Mouse (Mus musculus) embryonic facial prominence, embryonic 14.5 days (tissue): ENCODE data around the gene Gm42517. TPM values are rescaled to one million over a fixed set of nuclear protein-coding genes. Genes with fewer than 3 reads are reported as not detected.

Experiments
- ATAC-seq: fragments of 200-750 bp; cut with Nextera tagmentation; 2 replicates; pipeline ENCODE4 v1.8.0; 2017; ENCODE audit warnings: low read depth, moderate number of reproducible peaks, moderate TSS enrichment
- DNase-seq: peaks from one replicate; pipeline ENCODE4 v3.0.0-alpha.2; 2015; ENCODE audit warnings: low spot score
- H3K27ac ChIP-seq: fragments of 300-500 bp; sonication (generic); replicated peaks from 2 replicates; pipeline ENCODE4 v1.5.1; 2014; ENCODE audit warnings: low read depth, mild to moderate bottlenecking, low read length, moderate library complexity
- H3K27me3 ChIP-seq: fragments of 300-500 bp; sonication (generic); replicated peaks from 2 replicates; pipeline ENCODE4 v1.6.1; 2014; ENCODE audit warnings: low read length; ENCODE audit not compliant: control insufficient read depth, insufficient read depth
- H3K36me3 ChIP-seq: fragments of 300-500 bp; sonication (generic); 2 replicates; pipeline ENCODE4 v1.6.1; 2014; ENCODE audit warnings: low read length, mixed read lengths; ENCODE audit not compliant: control insufficient read depth, insufficient read depth
- H3K4me1 ChIP-seq: fragments of 300-500 bp; sonication (generic); 2 replicates; pipeline ENCODE4 v1.6.1; 2014; ENCODE audit warnings: antibody characterized with exemption, low read length; ENCODE audit not compliant: control insufficient read depth, insufficient read depth
- H3K4me2 ChIP-seq: fragments of 300-500 bp; sonication (generic); 2 replicates; pipeline ENCODE4 v1.6.1; 2014; ENCODE audit warnings: low read depth, mild to moderate bottlenecking, low read length, moderate library complexity, mixed read lengths
- H3K4me3 ChIP-seq: fragments of 300-500 bp; sonication (generic); 2 replicates; pipeline ENCODE4 v1.5.1; 2014; ENCODE audit warnings: low read depth, mild to moderate bottlenecking, low read length
- H3K9ac ChIP-seq: fragments of 300-500 bp; sonication (generic); 2 replicates; pipeline ENCODE4 v1.6.1; 2014; ENCODE audit warnings: low read depth, mild to moderate bottlenecking, low read length, moderate library complexity, mixed read lengths
- H3K9me3 ChIP-seq: fragments of 300-500 bp; sonication (generic); 2 replicates; pipeline ENCODE4 v1.6.1; 2016; ENCODE audit warnings: low read length; ENCODE audit not compliant: control insufficient read depth
- WGBS: fragments of 180-500 bp; shearing (Covaris S2); extraction: QIAGEN DNeasy Blood & Tissue Kit; methylation state at CpG from one replicate; pipeline ENCODE4 v1.1.7; 2014; 5-methylcytosine and 5-hydroxymethylcytosine counted together
- polyA plus RNA-seq: library from polyadenylated mRNA; unstranded; fragments of >200 nt; fragmentation: Nextera tagmentation; extraction: Ambion mirVana; gene quantifications from 2 replicates; pipeline ENCODE4 v1.2.1, GENCODE M21; 2014

The Gm42517 gene
- polyA plus RNA-seq, 1 experiment from 2014 or later = 0.77 TPM

DNA sequence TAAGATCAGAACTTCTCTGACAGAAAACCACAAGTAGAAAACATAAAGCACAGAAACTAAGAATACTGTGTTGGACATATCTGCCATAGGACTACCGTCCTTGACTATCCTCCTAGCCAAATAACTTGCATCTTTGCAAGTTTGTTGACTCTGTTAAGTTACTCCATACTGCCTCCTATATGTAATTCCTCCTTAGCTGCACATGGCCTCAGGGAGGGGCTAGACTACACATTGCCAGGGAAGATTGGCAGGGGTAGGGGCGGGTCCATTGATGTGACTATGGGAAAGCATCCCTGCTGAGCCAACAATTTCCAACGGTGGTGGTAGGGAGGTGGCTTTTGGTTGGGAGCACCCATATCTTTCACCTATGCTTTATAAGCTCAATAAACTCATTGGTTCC is 5.4 kb downstream of the Gm42517 start:
- peaks cover 42% of the 10 kb centered on the region for H3K27me3 ChIP-seq
- no peak overlapping the region for H3K9ac ChIP-seq
- 31% methylated on average over 3 of the region's 3 CpGs for WGBS
- H3K27ac ChIP-seq = no peak overlapping the region
- H3K4me2 ChIP-seq = no peak overlapping the region
- DNase-seq = no peak
- no peaks in the 10 kb centered on the region for H3K9me3 ChIP-seq
- no peak for ATAC-seq
- peaks cover 5% of the 10 kb centered on the region for H3K4me1 ChIP-seq
- no peak overlapping the region for H3K4me3 ChIP-seq
- H3K36me3 ChIP-seq = no peaks in the 10 kb centered on the region

DNA sequence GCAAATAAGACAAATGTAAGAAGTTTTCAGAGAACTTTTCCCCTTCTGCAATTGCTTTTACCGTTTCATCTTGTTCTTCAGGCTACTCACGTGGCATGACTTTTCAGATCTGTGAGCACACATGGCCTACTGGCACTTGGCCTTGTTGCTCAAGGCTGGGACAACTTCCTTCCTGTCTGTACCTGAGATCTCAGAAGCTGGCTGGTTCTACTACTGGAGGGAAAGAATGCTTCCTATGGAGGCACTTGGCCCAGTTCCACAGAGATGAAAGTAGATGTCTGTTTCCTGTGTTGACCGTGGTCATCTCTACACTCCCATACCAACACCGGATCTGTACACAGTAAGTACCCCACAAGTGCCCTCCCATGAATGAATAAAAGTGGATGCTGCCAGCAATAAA is 7.5 kb downstream of the Gm42517 start:
- Histone ChIP-seq H3K27me3 (peaks cover 22% of the 10 kb centered on the region), H3K9ac (no peak overlapping the region), H3K4me2 (no peak overlapping the region), H3K4me3 (no peak overlapping the region), H3K9me3 (no peaks in the 10 kb centered on the region), H3K27ac (no peak overlapping the region), H3K36me3 (no peaks in the 10 kb centered on the region), H3K4me1 (no peaks in the 10 kb centered on the region)
- ATAC-seq (no peak), DNase-seq (no peak)
- WGBS = 85% methylated on average over 4 of the region's 4 CpGs

DNA sequence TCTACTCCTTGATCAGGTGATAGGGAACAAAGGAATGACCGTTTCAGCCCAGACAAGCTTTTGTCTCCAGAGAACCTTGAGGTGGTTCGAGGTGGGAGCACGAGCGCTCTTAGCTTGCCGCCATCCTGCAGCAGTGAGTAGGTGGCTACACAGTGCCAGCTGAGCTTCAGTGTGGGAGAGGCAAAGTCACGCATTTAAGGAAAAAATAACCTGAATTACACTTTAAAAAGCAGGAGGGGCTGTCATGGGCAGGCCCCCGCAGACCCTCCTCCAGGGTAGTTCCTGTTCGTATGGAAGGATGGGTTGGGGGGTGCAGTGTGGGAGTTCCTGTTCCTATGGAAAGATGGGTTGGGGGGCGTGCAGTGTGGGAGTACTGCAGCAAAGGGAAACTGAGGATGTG is 8.2 kb downstream of the Gm42517 start:
- no peak overlapping the region for H3K27ac ChIP-seq
- peaks cover 15% of the 10 kb centered on the region for H3K27me3 ChIP-seq
- 84% methylated on average over 9 of the region's 9 CpGs for WGBS
- no peak for ATAC-seq
- no peaks in the 10 kb centered on the region for H3K9me3 ChIP-seq
- H3K4me2 ChIP-seq = no peak overlapping the region
- no peaks in the 10 kb centered on the region for H3K4me1 ChIP-seq
- H3K9ac ChIP-seq = no peak overlapping the region
- no peaks in the 10 kb centered on the region for H3K36me3 ChIP-seq
- H3K4me3 ChIP-seq = no peak overlapping the region
- DNase-seq = no peak

GRCm38 (mm10) chr5:108357862-108358261 is 9.9 kb downstream of the Gm42517 start:
- 88% methylated on average over 1 of the region's 1 CpGs for WGBS
- no peak for ATAC-seq

GRCm38 (mm10) chr5:108354056-108354455 is 13.7 kb downstream of the Gm42517 start:
- Histone ChIP-seq H3K4me1 (no peaks in the 10 kb centered on the region), H3K36me3 (peaks cover 10% of the 10 kb centered on the region), H3K9me3 (no peaks in the 10 kb centered on the region), H3K4me2 (no peak overlapping the region), H3K27ac (no peak overlapping the region), H3K4me3 (no peak overlapping the region), H3K27me3 (no peaks in the 10 kb centered on the region), H3K9ac (no peak overlapping the region)
- no peak for DNase-seq
- ATAC-seq = no peak
- 80% methylated on average over 2 of the region's 2 CpGs for WGBS

More at GRCm38 (mm10) chr5:108357862-108358261, 9.9 kb downstream of the Gm42517 start:
- H3K36me3 ChIP-seq = no peaks in the 10 kb centered on the region
- peaks cover under 1% of the 10 kb centered on the region; the same call in 1 of the 2 replicates for H3K27me3 ChIP-seq
- no peak for DNase-seq
- no peaks in the 10 kb centered on the region for H3K4me1 ChIP-seq
- no peak overlapping the region for H3K9ac ChIP-seq
- no peak overlapping the region for H3K4me2 ChIP-seq
- H3K27ac ChIP-seq = no peak overlapping the region
- no peak overlapping the region for H3K4me3 ChIP-seq
- no peaks in the 10 kb centered on the region for H3K9me3 ChIP-seq

- DNase-seq = no peak
- H3K4me1 ChIP-seq = no peaks in the 10 kb centered on the region
- H3K9me3 ChIP-seq = no peaks in the 10 kb centered on the region
- no peak overlapping the region for H3K4me2 ChIP-seq
- WGBS = 92% methylated on average over 9 of the region's 9 CpGs
- no peak overlapping the region for H3K27ac ChIP-seq
- H3K9ac ChIP-seq = no peak overlapping the region
- H3K27me3 ChIP-seq = no peaks in the 10 kb centered on the region
- H3K36me3 ChIP-seq = peaks cover 19% of the 10 kb centered on the region
- no peak overlapping the region for H3K4me3 ChIP-seq
- ATAC-seq = no peak
Measured at GRCm38 (mm10) chr5:108349511-108350148, 18.1 kb downstream of the Gm42517 start.

- 64% methylated on average over 6 of the region's 6 CpGs for WGBS
- ATAC-seq = no peak
Measured at GRCm38 (mm10) chr5:108347843-108348242, 19.9 kb downstream of the Gm42517 start.

DNA sequence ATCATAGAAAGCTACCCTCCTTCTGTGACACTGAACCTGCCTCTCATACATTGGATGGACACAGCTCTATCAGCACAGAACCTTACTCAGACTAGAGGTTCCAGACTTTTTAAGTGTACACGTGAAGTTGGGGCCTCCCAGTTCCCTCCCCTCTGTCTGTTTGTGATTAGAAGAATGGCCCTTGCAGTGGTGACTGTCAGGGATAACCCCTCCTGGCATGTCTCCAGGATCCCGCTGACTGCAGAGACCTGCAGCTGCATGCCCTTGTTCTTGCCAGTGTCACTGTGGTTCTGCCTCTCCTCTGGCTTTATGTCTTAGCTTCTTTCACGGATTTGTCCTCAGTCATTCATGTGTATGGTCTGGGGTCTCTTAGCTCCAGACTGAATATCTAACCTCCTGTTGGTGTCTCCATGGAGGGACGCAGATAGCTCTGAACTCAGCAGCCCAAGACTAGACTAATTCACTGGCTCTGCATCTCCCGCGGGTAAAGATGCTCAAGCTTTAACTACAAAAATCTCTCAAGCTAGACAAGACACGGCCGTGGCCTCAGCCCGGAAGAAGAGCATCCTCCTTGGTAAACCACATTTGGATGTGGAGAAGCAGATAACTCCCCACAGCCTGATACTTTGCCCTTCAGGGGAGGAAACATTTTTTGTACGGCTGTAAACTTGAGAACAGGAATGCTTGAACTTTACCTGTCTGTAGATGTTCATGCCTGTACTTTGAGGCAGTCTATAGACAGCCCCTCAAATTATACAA is 22.2 kb downstream of the Gm42517 start:
- DNase-seq (no peak), ATAC-seq (no peak)
- WGBS = 84% methylated on average over 10 of the region's 10 CpGs
- H3K27ac ChIP-seq = no peak overlapping the region
- no peak overlapping the region for H3K4me3 ChIP-seq
- peaks cover 32% of the 10 kb centered on the region for H3K36me3 ChIP-seq
- no peak overlapping the region for H3K4me2 ChIP-seq
- H3K9me3 ChIP-seq = no peaks in the 10 kb centered on the region
- H3K4me1 ChIP-seq = no peaks in the 10 kb centered on the region
- no peak overlapping the region for H3K9ac ChIP-seq
- no peaks in the 10 kb centered on the region for H3K27me3 ChIP-seq

More at GRCm38 (mm10) chr5:108347843-108348242, 19.9 kb downstream of the Gm42517 start:
- Histone ChIP-seq H3K9me3 (no peaks in the 10 kb centered on the region), H3K4me1 (no peaks in the 10 kb centered on the region), H3K9ac (no peak overlapping the region), H3K4me2 (no peak overlapping the region), H3K4me3 (no peak overlapping the region), H3K27ac (no peak overlapping the region), H3K36me3 (peaks cover 21% of the 10 kb centered on the region), H3K27me3 (no peaks in the 10 kb centered on the region)
- no peak for DNase-seq
